Mouse (Mus musculus): Measurements from ENCODE around the gene Wdr90. TPM values are rescaled to one million over a fixed set of nuclear protein-coding genes. Genes with fewer than 3 reads are reported as not detected.

The Wdr90 gene
- total RNA-seq, 1 experiment from 2014 or later = 23.2 TPM

DNA sequence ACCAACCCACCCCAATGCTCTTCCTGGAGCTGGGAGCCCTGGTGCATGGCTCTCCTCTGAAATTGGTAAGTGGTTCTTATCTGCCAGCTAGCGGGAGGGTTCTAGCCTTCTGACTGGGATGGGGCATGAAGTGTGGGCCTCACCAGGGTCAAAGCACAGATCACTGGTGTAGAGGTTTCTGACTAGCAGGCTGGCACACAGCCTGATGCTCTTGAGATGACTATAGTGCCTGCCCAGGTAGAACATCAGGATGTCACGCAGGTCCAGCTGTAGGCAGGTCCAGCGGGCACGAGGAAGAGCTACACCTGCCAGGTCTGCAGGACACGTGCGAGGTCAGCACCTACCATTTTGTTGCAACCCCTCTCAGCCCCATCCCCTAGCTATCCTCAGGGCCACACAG lies 1.1 kb downstream of the Wdr90 start:
- DNase-seq = no peak

DNA sequence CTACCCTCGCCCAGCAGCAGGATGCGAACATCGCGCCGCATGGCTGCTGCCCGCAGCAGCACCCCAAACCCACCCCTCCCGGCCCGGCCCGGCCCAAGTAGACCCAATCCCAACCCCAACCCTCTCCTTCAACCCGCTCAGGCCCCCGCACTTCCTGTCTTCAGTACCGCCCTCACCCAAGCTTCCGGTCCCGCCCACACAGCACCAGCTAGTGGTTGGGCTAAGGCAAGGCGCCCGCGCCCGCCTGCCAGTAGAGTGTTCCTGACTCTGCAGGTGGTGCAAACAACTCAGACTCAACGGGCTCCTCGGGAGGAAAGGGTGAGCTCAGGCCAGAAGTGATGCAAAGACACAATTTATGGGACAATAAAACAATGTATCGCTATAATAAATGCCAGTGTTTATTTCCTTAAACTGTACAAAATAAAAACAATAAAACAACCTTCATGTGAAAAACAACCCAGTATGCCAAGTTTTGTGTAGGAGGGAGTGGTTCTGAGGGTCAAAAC lies 16.9 kb downstream of the Wdr90 start, which contains the start of gene Rhot2:
TSS of gene Rhot2 (minus strand) at position 456 of the 506 bp plus-strand sequence.
- peak; percentile 98 for DNase-seq

DNA sequence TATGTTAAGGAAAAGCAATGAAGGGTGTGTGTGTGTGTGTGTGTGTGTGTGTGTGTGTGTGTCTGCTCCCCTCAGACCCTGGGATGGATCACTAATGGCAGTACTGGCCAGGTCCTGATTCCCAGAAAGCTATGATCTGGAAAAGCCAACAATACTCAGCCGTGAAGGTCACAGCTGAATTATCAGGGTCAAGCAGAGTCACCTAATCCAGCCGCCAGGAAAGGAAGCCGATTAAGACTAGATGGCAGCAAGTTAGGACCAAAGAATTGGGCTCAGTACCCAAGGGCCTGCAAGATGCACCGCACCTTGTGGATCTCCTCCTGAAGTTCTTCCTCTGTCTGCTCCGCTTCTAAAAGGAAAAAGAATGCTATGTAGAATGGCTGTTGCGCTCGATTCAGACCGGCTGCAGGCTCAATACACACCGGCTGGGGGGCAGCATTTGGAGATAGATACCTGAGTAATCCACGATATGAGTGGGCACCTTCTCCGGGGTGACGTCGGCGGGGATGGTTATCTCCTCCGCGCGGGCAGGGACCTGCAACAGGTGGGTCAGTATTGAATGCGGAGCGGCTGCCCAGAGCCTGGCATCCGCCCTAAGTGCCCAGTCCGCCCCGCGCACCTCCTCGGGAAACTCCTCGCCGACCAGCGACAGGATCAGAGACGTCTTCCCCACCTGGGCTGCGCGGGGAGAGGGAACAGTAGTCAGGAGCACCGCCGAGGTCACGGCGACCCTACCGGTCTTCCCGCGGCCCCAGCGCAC lies 17.5 kb downstream of the Wdr90 start:
- peak; percentile 49 for DNase-seq

- no peak for DNase-seq
These were observed 18.2 kb downstream of the Wdr90 start for GRCm38 (mm10) chr17:25843122-25843521.

DNA sequence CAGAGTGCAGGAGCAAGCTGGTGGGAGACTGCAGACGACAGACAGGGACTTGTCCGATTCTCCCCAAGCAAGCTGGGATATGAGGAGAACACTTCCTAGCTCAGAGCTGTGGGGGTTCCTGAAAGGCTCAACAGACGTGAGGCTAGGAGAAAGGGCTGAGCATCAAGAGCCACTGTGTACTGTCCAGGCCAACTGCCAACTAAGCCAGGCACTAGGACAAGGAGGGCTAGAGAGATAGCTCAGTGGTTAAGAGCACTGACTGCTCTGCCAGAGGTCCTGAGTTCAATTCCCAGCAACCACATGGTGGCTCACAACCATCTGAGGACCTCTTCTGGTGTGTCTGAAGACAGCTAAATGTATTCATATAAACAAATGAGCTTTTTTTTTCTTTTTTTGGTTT lies 18.8 kb downstream of the Wdr90 start:
- no peak for DNase-seq

GRCm38 (mm10) chr17:25841117-25841880 lies 20.0 kb downstream of the Wdr90 start, which contains the start of gene Gm20683:
TSS of gene Gm20683 (minus strand) at chr17:25841763.
- no peak for DNase-seq

DNA sequence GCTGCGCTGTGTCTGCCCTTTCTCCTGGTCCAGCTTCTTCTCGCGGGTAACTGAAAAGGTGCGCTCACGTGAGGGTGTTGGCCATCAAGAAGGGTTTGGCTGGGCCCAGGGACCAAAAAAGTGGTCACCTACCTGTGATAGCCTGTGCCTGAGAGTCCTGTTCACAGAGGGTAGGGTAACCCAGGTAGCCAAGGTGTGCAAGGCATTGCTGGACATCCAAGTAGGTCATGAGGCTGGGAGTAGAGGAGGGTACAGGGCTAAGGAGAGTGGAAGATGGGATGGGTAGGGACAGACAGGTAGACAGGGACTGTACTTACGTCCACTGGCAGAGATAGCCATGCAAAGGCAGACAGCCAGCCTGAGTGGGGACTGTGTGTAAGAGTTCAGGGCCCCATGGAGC lies 20.8 kb downstream of the Wdr90 start:
- DNase-seq = no peak

DNA sequence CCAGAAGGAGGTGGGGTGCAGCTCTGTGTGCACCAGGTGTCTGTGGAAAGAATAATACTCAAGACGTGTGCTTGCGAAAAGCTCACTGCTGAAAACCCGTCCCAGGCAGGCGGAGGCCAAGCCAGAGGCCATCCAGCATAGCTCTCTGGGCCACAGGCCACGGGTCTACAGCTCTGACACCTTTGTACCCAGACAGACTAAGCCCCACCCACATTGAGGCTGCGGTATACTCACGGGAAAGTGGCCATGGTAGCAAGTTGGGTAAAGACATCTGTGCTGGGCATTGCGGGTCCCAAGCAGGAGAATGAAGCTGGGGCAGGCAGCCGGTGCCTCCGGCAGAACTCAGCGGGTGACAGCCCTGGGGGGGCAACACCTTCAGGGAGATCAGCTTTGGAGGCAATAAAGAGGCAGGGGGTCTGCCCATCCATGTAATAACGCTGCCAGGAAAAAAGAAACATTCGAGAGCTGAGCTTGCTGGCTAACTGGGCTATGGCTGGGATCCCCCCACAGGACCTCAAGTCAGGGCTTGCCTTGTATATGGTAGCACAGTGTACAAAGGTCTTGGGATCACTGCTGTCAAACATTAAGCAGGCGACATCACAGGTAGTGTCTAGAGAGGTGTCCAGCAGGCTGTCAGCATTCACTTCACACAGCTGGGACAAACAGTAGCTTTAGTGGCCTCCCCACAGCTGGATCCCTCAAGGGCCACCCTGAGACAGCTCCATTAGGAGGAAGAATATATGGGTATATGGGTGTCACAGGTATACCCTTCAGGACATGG lies 21.7 kb downstream of the Wdr90 start:
- DNase-seq = no peak

- DNase-seq = no peak
These were observed 22.4 kb downstream of the Wdr90 start for GRCm38 (mm10) chr17:25838904-25839303.

GRCm38 (mm10) chr17:25837533-25837932 lies 23.8 kb downstream of the Wdr90 start:
- DNase-seq = no peak

DNA sequence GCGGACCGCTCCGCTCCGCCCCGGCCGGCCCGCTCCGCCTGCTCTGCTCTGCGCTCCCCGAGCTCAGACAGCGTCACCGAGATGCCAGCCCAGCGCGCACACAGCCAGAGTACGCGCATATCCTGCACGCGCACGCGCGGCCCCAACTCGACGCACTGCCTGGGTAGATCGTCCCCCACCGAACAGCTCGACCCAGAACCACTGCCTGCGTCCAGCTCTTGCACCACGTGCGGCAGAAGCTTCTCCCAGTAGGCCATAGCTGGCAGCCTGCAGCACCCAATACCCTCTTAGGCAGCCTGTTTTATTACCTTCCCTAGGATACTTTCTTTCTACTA lies 24.3 kb downstream of the Wdr90 start, which contains the start of gene Rhbdl1:
TSS of gene Rhbdl1 (minus strand) at position 220 of the 335 bp plus-strand sequence.
- peak; percentile 92 for DNase-seq

GRCm38 (mm10) chr17:25836397-25837075 lies 24.8 kb downstream of the Wdr90 start:
- peak; percentile 63 for DNase-seq

GRCm38 (mm10) chr17:25835816-25836215 lies 25.5 kb downstream of the Wdr90 start:
- DNase-seq = peak; percentile 27

- DNase-seq = no peak
These were observed 26.0 kb downstream of the Wdr90 start for GRCm38 (mm10) chr17:25835301-25835700.

GRCm38 (mm10) chr17:25834595-25835222 lies 26.6 kb downstream of the Wdr90 start:
- no peak for DNase-seq

DNA sequence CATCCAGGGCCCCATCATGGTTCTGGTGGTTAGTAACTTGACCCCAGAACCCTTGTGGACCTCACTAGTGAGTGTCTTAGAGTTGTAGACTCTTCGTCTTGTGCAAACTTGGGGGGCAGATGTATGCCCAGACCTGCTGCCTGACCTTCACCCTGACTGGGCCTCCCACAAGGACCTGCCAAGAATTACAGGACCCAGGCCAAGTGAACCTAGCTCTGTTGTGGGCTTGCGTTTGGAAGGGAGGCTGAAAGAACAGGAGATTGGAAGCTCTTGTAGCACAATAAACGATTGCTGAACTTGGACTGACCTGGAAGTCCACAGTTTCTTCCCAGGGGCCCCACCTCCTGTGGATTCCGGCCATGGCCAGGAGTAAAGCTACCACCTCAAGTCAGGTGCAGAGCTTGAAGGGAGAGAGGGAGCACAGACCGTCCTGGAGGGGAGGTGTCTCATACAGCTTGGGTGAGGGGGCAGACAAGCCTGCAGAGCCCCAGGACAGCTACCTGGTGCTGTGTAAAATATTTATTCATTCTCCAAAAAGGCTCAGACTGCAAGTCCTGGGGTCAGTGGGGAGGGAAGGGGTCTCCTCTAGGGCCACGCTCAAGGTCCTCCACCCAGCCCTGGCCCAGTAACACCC lies 27.2 kb downstream of the Wdr90 start:
- DNase-seq = peak; percentile 58

GRCm38 (mm10) chr17:25833291-25833663 lies 28.0 kb downstream of the Wdr90 start, which contains the start of gene Stub1:
TSS of gene Stub1 (minus strand) at chr17:25833404.
- peak; percentile 96 for DNase-seq

GRCm38 (mm10) chr17:25832436-25833290 lies 28.6 kb downstream of the Wdr90 start:
- DNase-seq = peak; percentile 100

DNA sequence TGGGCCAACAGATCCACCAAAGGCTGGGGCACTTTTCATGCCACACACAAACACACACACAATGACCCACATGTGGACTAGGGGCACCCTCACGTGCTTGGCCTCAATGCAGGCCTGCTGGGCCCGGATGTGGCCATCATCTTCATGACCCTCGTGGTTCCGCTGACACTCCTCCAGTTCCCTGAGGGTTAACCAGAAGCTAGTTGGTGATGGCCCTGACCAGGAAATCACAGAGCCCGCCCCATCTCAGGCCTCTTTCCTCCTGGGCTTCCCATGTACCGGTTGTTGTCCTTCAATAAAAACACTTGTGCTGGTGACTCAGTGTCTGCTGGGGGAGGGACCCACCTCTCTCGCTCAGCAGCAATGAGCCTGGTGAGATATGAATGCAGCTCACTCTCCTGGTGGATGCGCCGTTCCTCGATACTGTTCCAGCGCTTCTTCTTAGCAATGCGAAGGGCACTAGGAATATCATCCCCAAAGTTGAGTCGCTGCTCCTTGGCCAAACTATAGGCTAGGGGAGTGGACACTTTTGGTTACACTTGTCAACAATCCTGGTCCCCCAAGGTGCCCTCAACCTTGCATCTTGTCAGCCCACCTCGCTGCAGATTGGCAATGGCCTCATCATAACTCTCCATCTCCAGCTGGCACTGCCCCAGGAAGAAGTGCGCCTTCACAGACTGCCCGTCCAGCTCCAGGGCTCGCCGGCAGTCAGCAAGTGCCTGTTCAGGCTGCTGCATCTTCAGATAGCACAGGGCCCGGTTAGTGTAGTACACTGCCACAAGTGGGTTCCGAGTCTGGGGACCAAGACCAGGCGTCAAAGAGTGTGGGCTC lies 29.6 kb downstream of the Wdr90 start:
- peak; percentile 81 for DNase-seq
